Mouse (Mus musculus): ENCODE results near the gene Mprip. TPM values are rescaled to one million over a fixed set of nuclear protein-coding genes. Genes with fewer than 3 reads are reported as not detected.
"Not testable (repeated sequence)": the region's sequence is repeated elsewhere in the genome, so short reads cannot be mapped to it uniquely, and the experiment has no call there.

Gene Mprip
- total RNA-seq, 2 experiments from 2014 or later: 240 to 256 TPM

- no peak for DNase-seq (ENCODE audit: low spot score in 2 of 2)
Measured at GRCm38 (mm10) chr11:59653003-59653402, 8.1 kb upstream of the Mprip start.

DNA sequence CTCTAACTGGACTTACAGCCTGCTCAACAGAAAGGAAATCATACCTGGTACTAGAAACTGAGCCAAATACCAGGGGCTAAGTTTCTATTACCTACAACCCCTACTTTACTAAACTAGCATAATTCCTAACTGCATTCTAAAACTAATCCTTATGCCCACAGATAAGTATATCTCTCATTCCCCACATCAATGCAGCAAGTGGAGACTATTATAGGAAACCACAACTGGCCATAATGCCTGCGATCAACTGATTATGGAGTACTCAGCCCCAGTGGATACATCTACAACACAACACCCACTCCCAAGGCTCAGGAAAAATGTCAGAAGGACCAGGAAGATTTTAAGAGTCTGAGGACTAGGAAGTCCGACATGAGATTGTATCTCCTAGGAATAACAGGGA, 7.6 kb upstream of the Mprip start:
- DNase-seq (ENCODE audit: low spot score in 2 of 2): no peak

- no peak for DNase-seq (ENCODE audit: low spot score in 2 of 2)
Measured at GRCm38 (mm10) chr11:59655337-59655736, 5.8 kb upstream of the Mprip start.

GRCm38 (mm10) chr11:59656016-59656415, 5.1 kb upstream of the Mprip start:
- no peak for DNase-seq (ENCODE audit: low spot score in 2 of 2)

DNA sequence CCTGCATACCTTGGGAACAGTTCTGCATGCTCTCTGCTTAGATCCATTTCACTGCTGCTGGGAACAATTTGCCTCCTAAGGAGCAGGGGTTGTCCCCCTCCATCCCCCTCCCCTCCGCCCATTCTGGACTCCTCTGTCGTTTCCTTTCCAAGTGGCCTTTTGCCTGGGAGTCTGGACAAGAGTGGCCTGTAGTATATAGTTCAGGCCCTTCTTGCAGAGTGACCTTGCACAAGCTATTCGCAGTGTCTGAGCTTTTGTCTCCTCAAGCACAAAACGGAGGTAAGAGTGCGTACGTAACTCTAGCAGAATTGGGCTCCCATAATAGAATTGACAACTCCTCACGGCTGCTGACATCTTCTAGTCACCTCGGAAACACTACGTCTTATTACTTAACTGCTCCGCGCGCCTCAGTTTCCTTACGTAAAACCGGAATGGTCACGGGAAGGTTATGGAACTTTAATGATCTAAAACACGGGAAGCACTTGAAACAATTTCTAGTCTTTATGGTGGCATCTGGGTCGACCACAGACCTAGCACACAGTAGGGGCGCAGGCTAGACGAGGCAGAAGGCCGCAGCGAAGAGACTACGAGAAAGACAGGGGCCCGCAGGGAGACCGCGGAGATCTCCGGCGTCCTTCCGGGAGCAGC, 620 bp downstream of the Mprip start:
- DNase-seq (ENCODE audit: low spot score in 2 of 2): no peak

DNA sequence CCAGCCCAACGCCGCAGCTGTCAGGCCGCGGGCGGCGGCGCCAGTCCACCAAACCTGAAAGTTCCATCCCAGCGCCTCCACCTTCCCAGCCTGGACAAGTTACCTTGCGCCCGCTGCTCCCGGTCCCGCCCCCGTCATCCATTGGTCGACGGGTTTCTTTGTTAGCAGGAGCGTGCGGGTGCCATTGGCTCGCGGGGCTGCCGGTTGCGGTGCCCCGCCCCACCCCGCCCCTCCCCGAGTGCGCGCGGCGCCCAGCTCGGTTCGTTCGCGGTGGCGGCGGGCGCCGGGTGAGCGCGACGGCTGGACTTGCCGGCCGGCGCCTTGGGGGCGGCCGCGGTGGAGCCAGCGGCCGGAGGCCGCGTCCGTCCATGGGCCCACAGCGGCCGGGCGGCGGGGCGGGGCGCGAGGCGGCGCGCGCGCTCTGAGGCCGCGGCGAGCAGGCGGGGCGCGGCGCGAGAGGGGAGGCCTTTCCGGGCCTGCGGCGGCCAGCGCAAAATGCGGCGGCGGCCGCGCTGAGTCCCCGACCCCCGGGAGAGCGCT, 1.2 kb downstream of the Mprip start:
- DNase-seq (ENCODE audit: low spot score in 2 of 2): peak; percentile 89 to 95

- DNase-seq (ENCODE audit: low spot score in 2 of 2): peak; percentile 19 to 37
Measured at GRCm38 (mm10) chr11:59662877-59663775, 2.0 kb downstream of the Mprip start.

DNA sequence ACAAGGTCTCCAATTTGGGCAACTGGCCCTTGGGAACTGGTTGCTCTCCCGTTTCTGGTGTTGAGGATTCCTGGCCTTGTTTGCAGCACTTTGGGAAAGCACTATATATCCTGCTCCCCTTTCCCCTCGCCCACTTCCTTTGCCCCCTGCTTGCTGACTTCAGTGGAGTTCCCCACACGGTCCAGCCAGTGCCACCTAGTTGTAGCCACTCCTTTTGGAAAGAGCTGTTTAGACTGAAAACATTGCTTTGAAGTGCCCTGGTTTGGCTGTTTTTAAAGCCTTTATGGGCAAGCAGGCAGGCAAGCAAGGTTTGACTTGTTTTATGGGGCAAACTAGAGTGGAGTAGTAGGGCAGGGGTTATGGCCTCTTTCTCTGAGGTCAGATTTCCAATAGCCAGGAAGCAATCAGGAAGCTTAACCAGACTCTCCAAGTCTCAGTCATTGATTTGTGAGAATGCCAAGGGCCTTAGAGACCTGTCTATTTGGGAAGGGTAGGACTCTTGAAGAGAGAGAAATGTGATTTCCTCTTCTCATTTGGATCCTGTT, 2.7 kb downstream of the Mprip start:
- no peak for DNase-seq (ENCODE audit: low spot score in 2 of 2)

- DNase-seq (ENCODE audit: low spot score in 2 of 2): peak; percentile 10 to 24
Measured at GRCm38 (mm10) chr11:59664818-59665217, 3.7 kb downstream of the Mprip start.

GRCm38 (mm10) chr11:59671049-59671693, 10.1 kb downstream of the Mprip start:
- no peak for DNase-seq (ENCODE audit: low spot score in 2 of 2)

- DNase-seq (ENCODE audit: low spot score in 2 of 2): no peak
Measured at GRCm38 (mm10) chr11:59674013-59674412, 12.9 kb downstream of the Mprip start.

DNA sequence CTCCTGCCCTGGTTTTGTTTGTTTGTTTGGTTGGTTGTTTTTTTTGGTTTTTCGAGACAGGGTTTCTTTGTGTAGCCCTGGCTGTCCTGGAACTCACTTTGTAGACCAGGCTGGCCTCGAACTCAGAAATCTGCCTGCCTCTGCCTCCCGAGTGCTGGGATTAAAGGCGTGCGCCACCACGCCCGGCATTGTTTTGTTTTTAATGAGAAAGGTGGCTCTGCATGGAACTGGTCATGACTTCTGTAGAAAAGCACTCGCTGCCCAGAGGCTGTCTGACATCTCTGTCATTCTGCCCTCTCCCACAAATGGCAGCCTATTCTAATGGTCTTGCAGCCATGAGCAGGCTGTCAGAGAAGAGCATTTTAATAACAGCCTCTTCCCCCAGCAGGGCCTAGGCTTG, 13.6 kb downstream of the Mprip start:
- DNase-seq (ENCODE audit: low spot score in 2 of 2): not testable (repeated sequence)

DNA sequence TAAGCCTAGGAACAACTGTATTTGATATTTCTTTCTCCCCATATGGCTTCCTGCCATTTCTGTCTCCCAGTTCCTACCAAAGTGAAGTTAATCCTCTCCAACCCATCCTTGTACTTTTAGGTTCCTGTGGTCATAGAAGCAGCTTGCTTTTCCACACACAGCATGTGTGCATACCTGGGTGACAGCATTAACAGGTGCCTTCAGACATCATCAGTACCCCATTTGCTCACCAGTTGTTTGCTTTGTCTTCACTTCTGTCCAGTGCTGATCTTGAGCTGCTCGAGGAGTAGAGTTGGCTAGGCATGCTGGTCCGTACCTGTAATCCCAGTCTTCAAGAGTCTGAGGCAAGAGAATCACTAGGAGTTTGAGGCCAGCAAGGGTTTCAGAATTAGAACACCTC, 16.7 kb downstream of the Mprip start:
- no peak for DNase-seq (ENCODE audit: low spot score in 2 of 2)

- no peak for DNase-seq (ENCODE audit: low spot score in 2 of 2)
Measured at GRCm38 (mm10) chr11:59678693-59679092, 17.6 kb downstream of the Mprip start.

DNA sequence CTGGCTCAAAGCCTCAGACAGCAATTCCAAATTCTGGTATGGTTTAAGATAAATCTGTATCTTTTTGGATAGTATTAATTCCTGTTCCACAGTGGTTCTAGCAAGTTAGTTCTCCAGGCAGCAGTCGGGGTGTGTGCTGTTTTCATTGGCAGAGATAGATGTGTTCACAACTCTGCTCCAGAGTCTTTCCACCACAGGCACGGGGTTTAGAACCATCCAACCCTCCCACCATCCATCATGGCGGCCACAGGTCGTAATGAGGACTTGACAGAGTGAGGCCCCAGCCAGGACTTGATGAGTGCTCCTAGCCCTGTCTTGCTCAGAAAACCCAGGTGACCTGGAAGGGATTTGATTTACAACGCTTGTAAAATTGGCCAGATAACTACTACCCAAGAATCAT, 19.0 kb downstream of the Mprip start:
- DNase-seq (ENCODE audit: low spot score in 2 of 2): no peak

- DNase-seq (ENCODE audit: low spot score in 2 of 2): no peak
Measured at GRCm38 (mm10) chr11:59684956-59685355, 23.9 kb downstream of the Mprip start.

GRCm38 (mm10) chr11:59694533-59694932, 33.4 kb downstream of the Mprip start:
- DNase-seq (ENCODE audit: low spot score in 2 of 2): no peak

GRCm38 (mm10) chr11:59695550-59695949, 34.4 kb downstream of the Mprip start:
- DNase-seq (ENCODE audit: low spot score in 2 of 2): no peak

GRCm38 (mm10) chr11:59697572-59697971, 36.5 kb downstream of the Mprip start:
- no peak for DNase-seq (ENCODE audit: low spot score in 2 of 2)

DNA sequence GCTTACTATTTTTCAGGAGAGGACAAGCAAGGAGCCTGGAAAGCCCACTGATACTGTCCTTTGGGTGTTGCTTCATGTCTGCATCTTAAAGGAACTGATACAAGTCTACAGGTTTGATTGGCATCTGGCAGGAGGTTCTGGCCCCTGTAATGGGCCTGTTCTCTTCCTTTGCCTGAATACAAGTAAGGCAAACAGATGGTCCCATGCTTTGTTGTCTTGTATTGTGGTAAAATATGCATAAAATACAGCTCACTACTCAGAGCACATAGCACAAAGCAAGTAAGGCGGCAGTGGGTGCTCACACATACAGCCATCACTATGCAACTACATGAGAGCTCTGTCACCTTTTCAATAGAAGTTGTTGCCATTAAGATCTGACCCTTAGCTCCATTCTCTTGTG, 39.7 kb downstream of the Mprip start:
- no peak for DNase-seq (ENCODE audit: low spot score in 2 of 2)

DNA sequence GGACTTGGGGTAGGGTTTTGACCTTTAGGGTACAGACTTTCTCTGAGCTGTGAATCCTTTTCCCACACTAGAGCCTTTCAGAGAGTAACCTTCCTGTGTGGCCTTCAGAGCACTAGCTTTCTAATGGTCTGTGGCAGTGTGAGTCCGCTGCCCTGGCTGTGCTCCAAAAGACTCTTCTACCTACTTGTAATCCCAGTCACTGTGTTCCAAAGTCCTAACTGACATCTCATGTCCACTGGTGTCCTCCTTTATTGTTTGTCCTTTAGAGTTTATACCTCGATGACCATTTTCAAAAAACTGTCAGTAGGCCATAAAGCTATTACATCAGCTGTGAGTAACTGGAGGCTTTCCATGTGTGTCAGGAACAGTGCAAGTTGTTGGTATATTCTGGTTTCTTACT, 44.0 kb downstream of the Mprip start:
- DNase-seq (ENCODE audit: low spot score in 2 of 2): no peak

- DNase-seq (ENCODE audit: low spot score in 2 of 2): no peak
Measured at GRCm38 (mm10) chr11:59707481-59707880, 46.4 kb downstream of the Mprip start.

Data from layer of hippocampus, postnatal 10 days (tissue).